Mouse (Mus musculus) embryonic facial prominence, embryonic 12.5 days (tissue): ENCODE measurements around the gene Rce1. TPM values are rescaled to one million over a fixed set of nuclear protein-coding genes. Genes with fewer than 3 reads are reported as not detected.
A peak's percentile ranks its signal among the peaks of the same experiment; 100 is the strongest.

ENCODE experiments used
- ATAC-seq: fragments of 200-750 bp; cut with Nextera tagmentation; 2 replicates; pipeline ENCODE4 v1.8.0; 2017; ENCODE audit not compliant: insufficient number of reproducible peaks, insufficient read depth, low FRiP score, low TSS enrichment
- H3K27ac ChIP-seq: fragments of 300-500 bp; sonication (generic); 2 replicates; pipeline ENCODE4 v1.5.1; 2016; ENCODE audit warnings: mild to moderate bottlenecking
- H3K27me3 ChIP-seq: fragments of 300-500 bp; sonication (generic); 2 replicates; pipeline ENCODE4 v1.6.1; 2016; ENCODE audit warnings: mild to moderate bottlenecking, moderate library complexity
- H3K36me3 ChIP-seq: fragments of 300-500 bp; sonication (generic); 2 replicates; pipeline ENCODE4 v1.6.1; 2016; ENCODE audit warnings: mild to moderate bottlenecking
- H3K4me1 ChIP-seq: fragments of 300-500 bp; sonication (generic); 2 replicates; pipeline ENCODE4 v1.6.1; 2016
- H3K4me2 ChIP-seq: fragments of 300-500 bp; sonication (generic); replicated peaks from 2 replicates; pipeline ENCODE4 v1.6.1; 2016; ENCODE audit warnings: mild to moderate bottlenecking, moderate library complexity
- H3K4me3 ChIP-seq: fragments of 300-500 bp; sonication (generic); 2 replicates; pipeline ENCODE4 v1.5.1; 2016; ENCODE audit warnings: mild to moderate bottlenecking
- H3K9ac ChIP-seq: fragments of 300-500 bp; sonication (generic); 2 replicates; pipeline ENCODE4 v1.6.1; 2016; ENCODE audit warnings: mild to moderate bottlenecking, moderate library complexity
- H3K9me3 ChIP-seq: fragments of 300-500 bp; sonication (generic); 2 replicates; pipeline ENCODE4 v1.6.1; 2016; ENCODE audit warnings: mild to moderate bottlenecking, moderate library complexity
- WGBS: fragments of 180-500 bp; shearing (Covaris S2); methylation state at CpG from one replicate; pipeline ENCODE4 v1.1.7; 2016; 5-methylcytosine and 5-hydroxymethylcytosine counted together
- polyA plus RNA-seq: library from polyadenylated mRNA; unstranded; fragments of >200 nt; fragmentation: Nextera tagmentation; extraction: Ambion mirVana; gene quantifications from 2 replicates; pipeline ENCODE4 v1.2.1, GENCODE M21; 2016

Rce1 gene
- polyA plus RNA-seq: 64.6 and 67.9 TPM in 2 replicates

- peaks cover 35% of the 10 kb centered on the region for H3K36me3 ChIP-seq
- peak; percentile 81 for ATAC-seq
- H3K4me2 ChIP-seq: peak within 1 kb of the TSS; percentile 82
- no peaks in the 10 kb centered on the region for H3K9me3 ChIP-seq
- H3K4me3 ChIP-seq: peak within 1 kb of the TSS; percentile 88
- peak within 1 kb of the TSS; percentile 92 for H3K9ac ChIP-seq
- H3K27me3 ChIP-seq: no peaks in the 10 kb centered on the region
- H3K4me1 ChIP-seq: peaks cover 25% of the 10 kb centered on the region
- WGBS: 1% methylated on average over 64 of the region's 64 CpGs
- peak within 1 kb of the TSS; percentile 94 for H3K27ac ChIP-seq
These were observed at the start of gene Rce1 for GRCm38 (mm10) chr19:4625179-4625828. Rce1 (minus strand) TSS chr19:4625641.

- H3K4me2 ChIP-seq: no peak overlapping the region
- H3K9me3 ChIP-seq: no peaks in the 10 kb centered on the region
- H3K4me1 ChIP-seq: no peaks in the 10 kb centered on the region
These were observed 47.0 kb upstream of the Rce1 start for GRCm38 (mm10) chr19:4672401-4672800.

GRCm38 (mm10) chr19:4670776-4671175 is 45.3 kb upstream of the Rce1 start:
- WGBS: 83% methylated on average over 4 of the region's 4 CpGs
- Histone ChIP-seq H3K27me3 (no peaks in the 10 kb centered on the region), H3K9ac (no peak overlapping the region), H3K36me3 (no peaks in the 10 kb centered on the region), H3K9me3 (no peaks in the 10 kb centered on the region), H3K4me1 (no peaks in the 10 kb centered on the region), H3K4me2 (no peak overlapping the region), H3K4me3 (no peak overlapping the region), H3K27ac (no peak overlapping the region)
- no peak for ATAC-seq

More at GRCm38 (mm10) chr19:4672401-4672800, 47.0 kb upstream of the Rce1 start:
- H3K36me3 ChIP-seq: no peaks in the 10 kb centered on the region
- H3K27me3 ChIP-seq: no peaks in the 10 kb centered on the region
- no peak overlapping the region for H3K4me3 ChIP-seq
- no peak for ATAC-seq
- H3K27ac ChIP-seq: no peak overlapping the region
- 69% methylated on average over 6 of the region's 6 CpGs for WGBS
- H3K9ac ChIP-seq: no peak overlapping the region

- no peak overlapping the region for H3K4me3 ChIP-seq
- H3K4me2 ChIP-seq: no peak overlapping the region
- no peaks in the 10 kb centered on the region for H3K9me3 ChIP-seq
- H3K4me1 ChIP-seq: no peaks in the 10 kb centered on the region
- H3K27me3 ChIP-seq: no peaks in the 10 kb centered on the region
- no peaks in the 10 kb centered on the region for H3K36me3 ChIP-seq
- H3K27ac ChIP-seq: no peak overlapping the region
- H3K9ac ChIP-seq: no peak overlapping the region
- ATAC-seq: no peak
These were observed 41.4 kb upstream of the Rce1 start for GRCm38 (mm10) chr19:4666815-4667214.

GRCm38 (mm10) chr19:4658156-4658555 is 32.7 kb upstream of the Rce1 start:
- no peak for ATAC-seq
- no peaks in the 10 kb centered on the region for H3K9me3 ChIP-seq
- H3K4me2 ChIP-seq: no peak overlapping the region
- no peak overlapping the region for H3K27ac ChIP-seq
- no peak overlapping the region for H3K9ac ChIP-seq
- no peak overlapping the region for H3K4me3 ChIP-seq
- H3K27me3 ChIP-seq: no peaks in the 10 kb centered on the region
- no peaks in the 10 kb centered on the region for H3K36me3 ChIP-seq
- WGBS: 74% methylated on average over 5 of the region's 5 CpGs
- H3K4me1 ChIP-seq: no peaks in the 10 kb centered on the region

- no peaks in the 10 kb centered on the region for H3K9me3 ChIP-seq
- no peaks in the 10 kb centered on the region for H3K27me3 ChIP-seq
- H3K4me1 ChIP-seq: no peaks in the 10 kb centered on the region
- no peak overlapping the region for H3K4me3 ChIP-seq
- no peak overlapping the region for H3K4me2 ChIP-seq
- H3K36me3 ChIP-seq: no peaks in the 10 kb centered on the region
- ATAC-seq: no peak
- no peak overlapping the region for H3K9ac ChIP-seq
- WGBS: 72% methylated on average over 11 of the region's 11 CpGs
- H3K27ac ChIP-seq: no peak overlapping the region
These were observed 21.6 kb upstream of the Rce1 start for GRCm38 (mm10) chr19:4646917-4647492.

GRCm38 (mm10) chr19:4644271-4644670 is 18.8 kb upstream of the Rce1 start:
- Histone ChIP-seq H3K4me2 (no peak overlapping the region), H3K9me3 (no peaks in the 10 kb centered on the region), H3K36me3 (no peaks in the 10 kb centered on the region), H3K27ac (no peak overlapping the region), H3K4me3 (no peak overlapping the region), H3K4me1 (no peaks in the 10 kb centered on the region), H3K27me3 (no peaks in the 10 kb centered on the region), H3K9ac (no peak overlapping the region)
- whole genome bisulfite sequencing: 45% methylated on average over 10 of the region's 10 CpGs
- no peak for ATAC-seq

- no peak for ATAC-seq
- Histone ChIP-seq H3K36me3 (no peaks in the 10 kb centered on the region), H3K27me3 (no peaks in the 10 kb centered on the region), H3K4me3 (no peak overlapping the region), H3K9ac (no peak overlapping the region), H3K4me2 (no peak overlapping the region), H3K9me3 (no peaks in the 10 kb centered on the region), H3K27ac (no peak overlapping the region), H3K4me1 (no peaks in the 10 kb centered on the region)
- WGBS: 64% methylated on average over 4 of the region's 4 CpGs
These were observed 10.5 kb upstream of the Rce1 start for GRCm38 (mm10) chr19:4635986-4636385.

- Histone ChIP-seq H3K4me2 (no peak overlapping the region), H3K36me3 (peaks cover 1% of the 10 kb centered on the region; the same call in 1 of the 2 replicates), H3K4me3 (no peak overlapping the region), H3K9me3 (no peaks in the 10 kb centered on the region), H3K9ac (no peak overlapping the region), H3K4me1 (peaks cover 25% of the 10 kb centered on the region), H3K27ac (no peak overlapping the region), H3K27me3 (no peaks in the 10 kb centered on the region)
- no peak for ATAC-seq
- WGBS: 4% methylated on average over 1 of the region's 1 CpGs
These were observed 3.4 kb upstream of the Rce1 start for GRCm38 (mm10) chr19:4628819-4629218.

- no peaks in the 10 kb centered on the region for H3K27me3 ChIP-seq
- H3K4me3 ChIP-seq: peak overlapping the region; percentile 88
- peaks cover 25% of the 10 kb centered on the region for H3K4me1 ChIP-seq
- peak overlapping the region; percentile 94 for H3K27ac ChIP-seq
- H3K4me2 ChIP-seq: peak overlapping the region; percentile 82
- peak; percentile 59 for ATAC-seq
- H3K36me3 ChIP-seq: peaks cover 28% of the 10 kb centered on the region
- H3K9ac ChIP-seq: peak overlapping the region; percentile 92
- H3K9me3 ChIP-seq: no peaks in the 10 kb centered on the region
- WGBS: 2% methylated on average over 35 of the region's 35 CpGs
These were observed 541 bp upstream of the Rce1 start for GRCm38 (mm10) chr19:4625829-4626535.

- Histone ChIP-seq H3K4me3 (peak overlapping the region; percentile 88), H3K4me2 (peak overlapping the region; percentile 82), H3K27ac (peak overlapping the region; percentile 94; the same call in 1 of the 2 replicates), H3K9me3 (no peaks in the 10 kb centered on the region), H3K36me3 (peaks cover 35% of the 10 kb centered on the region), H3K9ac (peak overlapping the region; percentile 92), H3K27me3 (no peaks in the 10 kb centered on the region), H3K4me1 (peaks cover 25% of the 10 kb centered on the region)
- ATAC-seq: no peak; the same call in 1 of the 2 replicates
- 32% methylated on average over 4 of the region's 4 CpGs for WGBS
These were observed 849 bp downstream of the Rce1 start for GRCm38 (mm10) chr19:4624406-4625178.
